Mouse (Mus musculus) stomach, postnatal 0 days (tissue): ENCODE data around the gene 6330409D20Rik. TPM values are rescaled to one million over a fixed set of nuclear protein-coding genes. Genes with fewer than 3 reads are reported as not detected.

Source experiments
- ATAC-seq: fragments of 200-750 bp; cut with Nextera tagmentation; 2 replicates; pipeline ENCODE4 v1.8.0; 2017; ENCODE audit not compliant: low FRiP score, low TSS enrichment
- DNase-seq: peaks from one replicate; pipeline ENCODE4 v3.0.0-alpha.2; 2016; ENCODE audit warnings: low spot score
- H3K27ac ChIP-seq: fragments of 300-500 bp; sonication (generic); replicated peaks from 2 replicates; pipeline ENCODE4 v1.5.1; 2014; ENCODE audit warnings: mild to moderate bottlenecking, control low read depth
- H3K27me3 ChIP-seq: fragments of 300-500 bp; sonication (generic); 2 replicates; pipeline ENCODE4 v1.6.1; 2014; ENCODE audit warnings: low read length; ENCODE audit not compliant: control insufficient read depth, insufficient read depth
- H3K36me3 ChIP-seq: fragments of 300-500 bp; sonication (generic); 2 replicates; pipeline ENCODE4 v1.6.1; 2014; ENCODE audit warnings: low read length, mixed read lengths; ENCODE audit not compliant: control insufficient read depth, insufficient read depth
- H3K4me1 ChIP-seq: fragments of 300-500 bp; sonication (generic); replicated peaks from 2 replicates; pipeline ENCODE4 v1.6.1; 2014; ENCODE audit warnings: antibody characterized with exemption; ENCODE audit not compliant: control insufficient read depth, insufficient read depth
- H3K4me2 ChIP-seq: fragments of 300-500 bp; sonication (generic); replicated peaks from 2 replicates; pipeline ENCODE4 v1.6.1; 2014; ENCODE audit warnings: low read depth, mild to moderate bottlenecking, control low read depth, moderate library complexity
- H3K4me3 ChIP-seq: fragments of 300-500 bp; sonication (generic); 2 replicates; pipeline ENCODE4 v1.5.1; 2014; ENCODE audit warnings: low read depth, low read length, control low read depth
- H3K9ac ChIP-seq: fragments of 300-500 bp; sonication (generic); 2 replicates; pipeline ENCODE4 v1.6.1; 2014; ENCODE audit warnings: mild to moderate bottlenecking, low read length, control low read depth, mixed read lengths
- H3K9me3 ChIP-seq: fragments of 300-500 bp; sonication (generic); 2 replicates; pipeline ENCODE4 v1.6.1; 2016; ENCODE audit warnings: low read length; ENCODE audit not compliant: control insufficient read depth
- CTCF ChIP-seq: IDR thresholded peaks from 2 replicates; pipeline ENCODE4 v1.5.1; 2016; ENCODE audit warnings: antibody characterized with exemption, low read depth, mild to moderate bottlenecking, moderate library complexity
- EP300 ChIP-seq: optimal IDR thresholded peaks from 2 replicates; pipeline ENCODE3; 2016; ENCODE audit warnings: antibody characterized with exemption
- WGBS: fragments of 180-500 bp; shearing (Covaris S2); extraction: QIAGEN DNeasy Blood & Tissue Kit; methylation state at CpG from one replicate; pipeline ENCODE4 v1.1.7; 2014; 5-methylcytosine and 5-hydroxymethylcytosine counted together
- polyA plus RNA-seq: library from polyadenylated mRNA; unstranded; fragments of >200 nt; fragmentation: Nextera tagmentation; extraction: Ambion mirVana; gene quantifications from 2 replicates; pipeline ENCODE4 v1.2.1, GENCODE M21; 2015

Gene 6330409D20Rik
- polyA plus RNA-seq, 1 experiment from 2014 or later: not detected

DNA sequence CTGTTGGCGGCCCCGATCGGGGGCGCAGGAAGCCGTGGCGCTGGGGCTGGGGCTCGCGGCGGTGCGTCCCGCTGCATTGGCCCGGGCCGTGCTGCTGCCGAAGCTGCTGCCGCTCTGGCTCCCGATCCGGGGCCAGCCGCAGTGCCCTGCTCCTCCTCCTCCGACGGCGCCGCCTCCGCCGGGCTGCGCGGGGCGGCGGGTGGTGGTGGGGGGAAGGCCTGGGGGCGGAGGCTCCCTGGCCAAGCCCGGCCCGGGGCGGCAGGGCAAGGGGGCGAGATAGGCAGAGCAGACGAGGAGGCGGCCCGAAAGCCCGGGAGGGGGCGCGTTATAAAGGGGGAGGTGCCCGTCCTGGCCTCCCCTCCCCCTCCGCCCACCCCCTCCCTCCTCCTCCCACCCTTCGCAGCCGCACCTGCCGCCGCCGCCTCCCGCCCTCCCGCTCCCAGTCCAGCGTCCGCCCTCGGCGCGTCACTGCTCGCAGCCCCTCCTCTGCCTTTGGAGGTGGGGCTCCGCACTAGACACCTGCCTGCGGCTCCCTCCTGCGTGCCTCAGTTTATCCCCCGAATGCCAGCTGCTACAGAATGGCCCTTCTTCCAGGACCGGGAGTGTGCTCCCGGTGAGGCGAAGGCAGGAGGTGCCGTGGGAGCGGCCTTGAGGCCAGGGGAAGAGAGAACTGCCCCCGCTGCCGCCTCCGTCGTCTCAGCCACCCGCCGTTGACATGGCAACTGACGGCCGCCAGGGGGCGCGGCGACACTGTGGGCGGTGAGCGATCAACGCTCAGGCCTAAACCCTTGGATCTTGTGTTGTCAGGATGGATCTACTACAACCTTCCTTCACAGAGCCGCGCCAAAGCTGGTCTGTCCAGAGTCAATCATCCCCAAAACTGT, 27.6 kb downstream of the 6330409D20Rik start, which contains the start of gene Cdk9:
Cdk9 (minus strand) TSS at position 143 of the 884 bp plus-strand sequence.
- ATAC-seq (peak; percentile 86), DNase-seq (peak; percentile 95)
- TF ChIP-seq CTCF: peak; percentile 99
- no peak for TF ChIP-seq EP300
- Histone ChIP-seq H3K9ac (peak within 1 kb of the TSS; percentile 84), H3K4me2 (peak within 1 kb of the TSS; percentile 84), H3K4me3 (peak within 1 kb of the TSS; percentile 81), H3K27me3 (no peaks in the 10 kb centered on the region), H3K4me1 (no peaks in the 10 kb centered on the region; the same call in 1 of the 2 replicates), H3K27ac (peak within 1 kb of the TSS; percentile 97), H3K36me3 (peaks cover 11% of the 10 kb centered on the region), H3K9me3 (no peaks in the 10 kb centered on the region)
- under 1% methylated on average over 37 of the region's 79 CpGs for WGBS

DNA sequence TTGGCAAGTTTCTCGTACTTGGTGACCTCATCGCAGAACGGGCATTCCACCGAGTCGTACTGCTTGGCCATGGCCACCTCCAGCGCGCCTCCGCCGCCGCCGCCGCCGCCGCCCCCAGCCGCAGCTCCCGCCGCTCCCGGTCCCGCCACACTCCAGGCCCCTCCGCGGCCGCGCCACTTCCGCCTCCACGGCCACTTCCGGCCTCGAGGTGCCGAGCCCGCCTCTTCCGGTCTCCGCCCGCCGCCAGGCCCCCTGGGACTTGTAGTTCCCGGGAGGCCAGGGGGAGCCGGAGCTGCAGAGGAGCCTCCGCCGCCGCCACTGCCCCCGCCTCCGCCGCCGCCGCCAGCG, 28.3 kb downstream of the 6330409D20Rik start:
- WGBS: 2% methylated on average over 21 of the region's 44 CpGs

GRCm38 (mm10) chr2:32712108-32712551, 28.7 kb downstream of the 6330409D20Rik start:
- ATAC-seq (peak; percentile 64), DNase-seq (peak; percentile 89)
- Histone ChIP-seq H3K27ac (peak overlapping the region; percentile 97), H3K4me3 (peak overlapping the region; percentile 81), H3K4me1 (no peaks in the 10 kb centered on the region), H3K9me3 (no peaks in the 10 kb centered on the region), H3K36me3 (peaks cover 15% of the 10 kb centered on the region), H3K9ac (peak overlapping the region; percentile 84), H3K4me2 (peak overlapping the region; percentile 84), H3K27me3 (no peaks in the 10 kb centered on the region)
- under 1% methylated on average over 41 of the region's 41 CpGs for WGBS
- TF ChIP-seq CTCF: peak; percentile 29
- TF ChIP-seq EP300: no peak

More for the DNA sequence above, 28.3 kb downstream of the 6330409D20Rik start:
- TF ChIP-seq CTCF: no peak
- TF ChIP-seq EP300: no peak
- peak overlapping the region; percentile 84 for H3K4me2 ChIP-seq
- H3K9ac ChIP-seq: peak overlapping the region; percentile 84
- no peaks in the 10 kb centered on the region for H3K9me3 ChIP-seq
- peaks cover 15% of the 10 kb centered on the region for H3K36me3 ChIP-seq
- H3K4me3 ChIP-seq: peak overlapping the region; percentile 81
- H3K27me3 ChIP-seq: no peaks in the 10 kb centered on the region
- DNase-seq (peak; percentile 96), ATAC-seq (peak; percentile 89)
- H3K4me1 ChIP-seq: no peaks in the 10 kb centered on the region; the same call in 1 of the 2 replicates
- H3K27ac ChIP-seq: peak overlapping the region; percentile 97

DNA sequence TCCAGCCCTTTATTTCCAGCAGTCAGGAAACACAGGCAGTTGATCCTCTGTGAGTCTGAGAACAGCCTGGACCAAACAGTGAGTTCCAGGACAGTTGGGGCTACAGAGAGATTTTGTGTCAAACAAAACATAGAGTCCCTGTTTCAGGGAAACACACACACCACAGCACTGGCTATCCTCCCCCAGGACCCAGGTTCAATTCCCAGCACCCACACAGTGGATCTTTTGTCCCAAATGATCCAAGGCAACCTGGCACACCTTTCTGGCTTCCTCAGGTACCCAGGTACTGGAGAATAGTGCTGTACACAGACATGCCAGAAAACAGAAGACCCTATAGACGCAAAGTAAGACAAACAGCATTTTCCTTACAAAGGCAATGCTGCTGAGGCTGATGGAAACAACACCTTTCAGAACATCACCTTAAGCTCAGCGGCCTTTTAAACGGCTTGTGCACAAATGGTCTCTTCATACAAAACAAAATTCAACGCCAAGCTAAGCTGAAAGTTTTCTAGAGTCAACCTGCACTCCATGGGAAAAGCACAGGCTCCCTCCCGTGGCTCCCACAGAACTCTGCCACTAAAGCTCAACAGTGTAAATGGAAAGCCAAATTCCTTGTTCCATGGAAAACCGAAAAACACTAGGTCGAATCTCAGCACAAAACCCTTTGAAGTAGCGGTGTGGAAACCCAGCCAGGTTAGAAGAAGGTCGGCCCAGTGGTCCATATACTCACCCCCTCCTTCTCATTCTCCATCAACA, 29.3 kb downstream of the 6330409D20Rik start:
- H3K4me2 ChIP-seq: peak overlapping the region; percentile 84
- DNase-seq: no peak
- H3K4me3 ChIP-seq: peak overlapping the region; percentile 81
- TF ChIP-seq CTCF (peak; percentile 53), EP300 (no peak)
- H3K4me1 ChIP-seq: no peaks in the 10 kb centered on the region
- WGBS: 21% methylated on average over 9 of the region's 9 CpGs
- no peak for ATAC-seq
- H3K36me3 ChIP-seq: peaks cover 21% of the 10 kb centered on the region
- H3K27me3 ChIP-seq: no peaks in the 10 kb centered on the region
- H3K9ac ChIP-seq: peak overlapping the region; percentile 84
- H3K27ac ChIP-seq: peak overlapping the region; percentile 97
- no peaks in the 10 kb centered on the region for H3K9me3 ChIP-seq

DNA sequence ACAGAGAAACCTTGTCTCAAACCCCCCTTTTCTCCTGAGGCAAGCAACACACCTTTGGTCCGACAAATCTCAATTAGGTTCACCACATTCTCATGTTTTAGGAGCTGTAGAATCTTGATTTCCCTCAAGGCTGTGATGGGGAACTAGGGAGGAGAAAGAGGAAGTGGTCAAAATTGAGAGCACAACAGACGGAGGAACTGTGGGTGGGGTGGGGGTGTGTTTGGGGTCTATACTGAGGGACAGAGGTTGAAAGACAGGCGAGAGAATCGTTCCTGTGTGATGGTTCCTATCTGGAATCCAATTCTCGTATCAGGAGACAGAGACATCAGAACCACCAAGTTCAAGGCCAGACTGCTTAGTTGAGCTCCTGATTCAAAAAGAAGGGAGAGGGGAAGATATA, 30.4 kb downstream of the 6330409D20Rik start:
- 85% methylated on average over 5 of the region's 5 CpGs for WGBS
- DNase-seq (no peak), ATAC-seq (no peak)
- Histone ChIP-seq H3K4me2 (no peak overlapping the region), H3K9ac (no peak overlapping the region), H3K4me1 (no peaks in the 10 kb centered on the region), H3K36me3 (peaks cover 23% of the 10 kb centered on the region), H3K9me3 (no peaks in the 10 kb centered on the region), H3K27me3 (no peaks in the 10 kb centered on the region), H3K4me3 (no peak overlapping the region), H3K27ac (no peak overlapping the region)
- TF ChIP-seq EP300: no peak
- no peak for TF ChIP-seq CTCF
